Mouse (Mus musculus): ENCODE measurements at regions not wholly inside any gene's neighbourhood (a gene's known extent, or its start where the extent isn't known, plus 50 kb on each side); places are given as distances from the start of the nearest gene placed in this dataset.

DNA sequence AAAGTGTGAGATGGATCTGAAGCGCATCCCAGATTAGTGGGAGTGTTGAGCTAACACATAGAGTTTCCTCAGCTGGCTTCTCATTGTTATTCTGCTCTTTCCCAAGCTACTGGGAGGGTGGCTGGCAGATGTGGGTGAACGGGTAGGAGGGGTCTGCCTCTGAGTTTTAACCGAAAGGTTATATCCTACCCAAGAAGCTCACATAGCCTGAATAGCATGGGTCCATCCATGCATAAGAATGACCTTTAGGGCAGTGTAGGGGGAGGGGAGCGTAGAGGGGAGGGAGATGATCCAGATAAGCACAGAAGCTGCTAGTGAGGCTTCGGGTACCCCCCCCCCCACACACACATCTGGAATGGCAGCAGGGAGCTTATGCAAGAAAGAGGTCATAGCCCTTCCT is 113.2 kb upstream of the Sh3bp4 start:
- no peak for DNase-seq (ENCODE audit: extremely low spot score, low spot score)

GRCm38 (mm10) chr1:88959715-88960114 is 110.5 kb upstream of the Sh3bp4 start:
- peak; percentile 29 for DNase-seq (ENCODE audit: extremely low spot score, low spot score)

DNA sequence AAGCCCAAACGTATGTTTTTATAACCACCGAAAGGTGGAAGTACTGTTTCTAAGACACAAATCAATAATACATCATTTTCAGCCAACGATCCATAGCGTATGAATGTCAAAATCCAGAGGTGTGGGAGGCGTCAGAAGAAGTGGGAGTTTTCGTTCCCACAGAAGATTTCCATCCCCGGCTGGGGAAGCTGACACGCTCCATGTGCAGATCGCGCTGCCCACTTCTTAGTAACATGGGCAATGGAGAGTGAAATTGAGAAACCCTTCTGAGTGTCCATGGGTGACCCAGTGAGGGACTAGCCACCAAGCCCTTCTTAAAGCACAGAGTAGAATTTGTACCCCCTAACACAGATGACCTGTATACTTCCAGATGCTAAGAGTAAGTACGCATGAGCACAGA is 110.1 kb upstream of the Sh3bp4 start:
- DNase-seq (ENCODE audit: extremely low spot score, low spot score): no peak

DNA sequence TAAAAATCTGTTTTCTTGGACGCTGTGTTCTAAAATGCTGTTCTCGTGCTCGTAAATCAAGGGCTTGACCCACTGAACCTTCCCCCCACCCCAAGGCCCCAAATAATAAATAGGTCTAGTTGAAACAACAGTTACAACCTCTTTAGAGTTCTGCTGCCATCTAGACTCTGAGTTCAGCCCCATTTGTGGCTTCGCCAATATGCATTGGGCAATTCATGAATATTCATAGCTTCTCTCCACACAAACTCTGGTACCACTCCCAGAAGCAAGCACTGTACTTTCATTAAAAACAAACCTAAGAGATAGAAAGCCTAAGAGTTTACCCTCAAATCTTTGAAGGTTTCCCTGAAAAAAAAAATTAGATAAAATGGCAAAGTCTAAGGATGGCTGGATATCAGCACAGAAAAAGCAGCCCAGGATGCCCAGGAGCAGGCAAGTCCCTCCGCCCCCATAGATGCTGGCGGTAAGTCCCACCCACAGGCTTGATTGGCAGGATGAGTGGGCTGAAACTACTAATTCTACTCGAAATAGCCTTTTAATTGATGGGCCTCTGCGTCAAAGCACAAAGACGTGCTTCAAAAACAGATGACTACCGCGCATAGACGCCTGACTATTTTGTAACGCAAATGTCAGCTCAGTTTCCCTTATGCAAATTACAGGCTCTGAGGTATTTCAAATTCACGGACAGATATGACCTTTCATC is 106.0 kb upstream of the Sh3bp4 start:
- no peak for DNase-seq (ENCODE audit: extremely low spot score, low spot score)

DNA sequence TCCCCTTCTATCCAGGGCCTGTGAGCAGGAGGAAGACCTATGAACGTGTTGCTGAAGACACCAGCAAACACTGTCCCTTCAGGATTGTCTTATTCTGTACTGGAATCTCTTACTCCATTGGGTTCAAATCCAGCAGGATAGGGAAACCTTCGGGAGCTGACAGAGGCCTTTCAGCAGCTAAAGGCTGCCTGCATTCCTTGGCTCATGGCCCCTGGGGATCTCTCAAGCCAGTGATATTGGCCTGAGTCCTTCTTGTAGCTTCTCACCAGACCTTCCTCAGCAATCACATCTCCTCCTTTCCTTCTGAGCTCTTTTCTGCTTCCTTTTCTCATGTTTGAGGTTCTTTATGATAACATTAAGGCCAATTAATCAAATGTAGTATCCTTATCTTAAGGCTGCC is 103.8 kb upstream of the Sh3bp4 start:
- no peak for DNase-seq (ENCODE audit: extremely low spot score, low spot score)

DNA sequence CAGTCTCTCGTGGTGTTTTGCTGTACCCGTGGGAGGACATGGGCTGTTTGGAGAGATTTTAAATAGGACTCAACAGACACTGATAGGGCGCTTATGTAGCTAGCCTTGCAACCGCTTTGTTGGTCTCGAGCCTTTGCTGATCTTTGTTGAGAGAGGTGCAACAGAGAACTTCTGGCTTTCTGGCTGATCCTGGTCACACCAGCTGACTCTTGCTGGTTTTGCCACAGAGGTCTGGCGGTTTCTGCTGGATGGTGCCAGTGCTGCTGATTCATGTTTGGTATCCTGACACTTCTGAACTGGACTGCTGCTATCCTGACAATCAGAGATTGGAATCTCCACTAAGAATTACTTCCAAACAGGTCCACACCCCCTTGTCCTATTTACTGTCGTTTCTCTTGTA is 102.1 kb upstream of the Sh3bp4 start:
- no peak for DNase-seq (ENCODE audit: extremely low spot score, low spot score)

- DNase-seq (ENCODE audit: extremely low spot score, low spot score): no peak
Observed at GRCm38 (mm10) chr1:88969016-88969415, 101.2 kb upstream of the Sh3bp4 start.

GRCm38 (mm10) chr1:88969630-88970029 is 100.6 kb upstream of the Sh3bp4 start:
- no peak for DNase-seq (ENCODE audit: extremely low spot score, low spot score)

DNA sequence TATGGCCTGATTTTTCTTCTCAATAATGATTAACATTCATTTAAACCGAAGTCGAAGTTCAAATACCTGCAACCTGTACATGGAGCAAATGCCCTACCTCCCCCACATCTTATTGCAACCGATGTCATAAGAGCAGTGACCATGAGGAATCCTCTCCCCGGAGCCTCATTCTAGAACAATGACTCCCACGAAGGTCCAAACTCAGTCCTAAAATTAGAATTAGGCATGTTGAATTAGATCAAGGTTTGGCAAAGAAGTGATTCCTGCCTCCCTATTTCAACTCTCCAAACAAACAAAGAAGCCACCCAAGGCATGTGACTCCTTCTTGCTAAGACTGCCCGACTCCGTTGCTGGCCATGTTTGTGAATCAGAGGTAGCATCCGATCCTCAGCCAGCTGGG is 94.1 kb upstream of the Sh3bp4 start:
- DNase-seq (ENCODE audit: extremely low spot score, low spot score): no peak

- no peak for DNase-seq (ENCODE audit: extremely low spot score, low spot score)
Observed at GRCm38 (mm10) chr1:88988011-88988695, 82.1 kb upstream of the Sh3bp4 start.

GRCm38 (mm10) chr1:88994588-88995331 is 75.5 kb upstream of the Sh3bp4 start:
- DNase-seq (ENCODE audit: extremely low spot score, low spot score): no peak

DNA sequence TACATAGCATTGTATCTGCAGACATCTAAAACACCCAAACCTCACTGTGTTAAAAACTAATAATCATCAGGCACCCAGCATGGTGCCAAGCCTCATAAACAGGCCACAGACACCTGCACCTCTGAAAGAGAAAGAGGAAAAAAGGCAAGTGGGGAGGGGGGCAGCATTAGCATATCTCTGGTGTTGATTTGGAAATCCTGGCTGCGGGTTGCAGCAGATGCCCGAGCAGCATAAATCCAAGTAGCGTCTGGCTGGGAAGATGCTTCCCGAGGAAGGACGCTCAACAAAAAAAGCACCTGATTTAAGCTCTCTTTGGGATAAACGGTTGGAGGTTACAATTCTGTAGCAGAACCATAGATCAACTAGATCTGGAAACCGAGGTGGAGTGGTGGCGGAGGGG is 74.3 kb upstream of the Sh3bp4 start:
- no peak for DNase-seq (ENCODE audit: extremely low spot score, low spot score)

GRCm38 (mm10) chr1:88996657-88997056 is 73.6 kb upstream of the Sh3bp4 start:
- no peak for DNase-seq (ENCODE audit: extremely low spot score, low spot score)

- no peak for DNase-seq (ENCODE audit: extremely low spot score, low spot score)
Observed at GRCm38 (mm10) chr1:88997847-88998246, 72.4 kb upstream of the Sh3bp4 start.

- DNase-seq (ENCODE audit: extremely low spot score, low spot score): no peak
Observed at GRCm38 (mm10) chr1:89002326-89002725, 67.9 kb upstream of the Sh3bp4 start.

DNA sequence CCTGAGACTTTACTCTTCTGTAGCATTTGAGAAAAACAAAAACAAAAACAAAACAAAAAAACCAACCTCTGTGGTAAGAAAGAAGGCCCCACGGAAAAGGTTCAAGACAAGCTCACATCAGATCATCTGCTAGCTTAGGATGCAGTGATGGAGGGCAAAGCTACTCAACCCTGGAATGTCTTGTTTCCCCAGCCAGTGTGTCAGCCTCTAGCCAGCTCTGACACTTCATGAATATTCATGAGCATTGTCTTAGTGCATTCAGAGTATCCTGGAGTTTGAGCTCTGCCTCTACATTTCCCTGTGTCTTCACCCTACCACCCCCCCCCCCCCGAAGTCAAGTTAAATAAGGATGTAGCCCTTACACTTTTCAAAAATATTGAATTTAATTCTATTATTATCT is 66.5 kb upstream of the Sh3bp4 start:
- no peak for DNase-seq (ENCODE audit: extremely low spot score, low spot score)

DNA sequence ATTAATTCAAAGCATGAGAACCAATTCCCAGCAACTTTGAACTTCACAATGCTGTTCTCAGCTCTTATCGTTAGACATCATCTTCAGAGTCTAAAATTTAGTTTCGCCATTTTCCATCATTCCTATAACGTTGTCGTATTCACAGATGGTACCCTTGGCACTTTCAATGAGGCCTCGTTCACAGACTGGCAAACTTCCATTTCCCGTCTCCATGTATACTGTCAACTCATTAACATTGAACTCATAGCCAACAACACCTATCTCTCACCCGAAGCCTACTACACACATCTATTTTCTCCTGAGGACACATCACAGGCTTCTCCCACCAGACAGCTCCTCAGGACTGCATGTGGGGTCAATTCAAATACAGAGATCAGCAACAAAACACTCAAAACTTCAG is 62.7 kb upstream of the Sh3bp4 start:
- no peak for DNase-seq (ENCODE audit: extremely low spot score, low spot score)

- no peak for DNase-seq (ENCODE audit: extremely low spot score, low spot score)
Observed at GRCm38 (mm10) chr1:89010170-89010569, 60.0 kb upstream of the Sh3bp4 start.

DNA sequence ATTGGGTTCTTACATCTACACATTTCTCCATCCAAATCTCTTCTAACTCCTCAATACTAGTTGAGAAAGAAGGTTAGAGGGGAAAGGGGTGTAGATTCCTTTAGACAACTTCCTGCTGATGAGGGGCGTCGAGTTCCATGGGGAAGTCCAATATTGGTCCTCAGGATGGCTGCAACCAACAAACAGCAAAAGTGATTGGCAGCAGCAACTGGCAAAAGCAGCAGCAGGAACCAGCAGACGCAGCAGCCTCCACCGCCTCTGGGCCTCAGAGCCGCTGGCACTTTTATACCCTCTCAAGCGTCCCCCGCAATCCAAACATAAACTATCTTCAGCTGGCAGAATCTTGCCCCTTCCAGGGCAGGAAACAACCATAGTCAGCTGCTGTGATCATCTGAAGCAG is 58.8 kb upstream of the Sh3bp4 start:
- no peak for DNase-seq (ENCODE audit: extremely low spot score, low spot score)

DNA sequence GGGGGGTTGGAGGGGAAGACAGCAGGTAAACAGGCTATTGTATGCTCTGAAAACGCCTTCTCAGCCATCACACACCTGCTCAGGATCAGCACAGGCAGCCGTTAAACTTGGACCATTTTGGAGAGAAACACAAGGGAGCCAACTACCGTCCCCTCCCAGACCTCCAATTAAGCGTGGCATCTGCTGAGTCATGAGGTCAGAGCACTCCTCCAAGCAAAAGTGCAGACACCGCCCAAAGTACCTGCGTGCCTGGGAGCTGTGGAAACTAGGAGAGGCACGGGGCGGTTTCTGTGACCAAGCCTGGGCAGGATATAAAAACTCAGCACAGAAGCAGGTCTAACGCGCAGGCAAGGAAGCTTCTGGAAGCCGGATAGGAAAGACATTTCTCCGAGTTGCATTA is 54.8 kb upstream of the Sh3bp4 start:
- no peak for DNase-seq (ENCODE audit: extremely low spot score, low spot score)

DNA sequence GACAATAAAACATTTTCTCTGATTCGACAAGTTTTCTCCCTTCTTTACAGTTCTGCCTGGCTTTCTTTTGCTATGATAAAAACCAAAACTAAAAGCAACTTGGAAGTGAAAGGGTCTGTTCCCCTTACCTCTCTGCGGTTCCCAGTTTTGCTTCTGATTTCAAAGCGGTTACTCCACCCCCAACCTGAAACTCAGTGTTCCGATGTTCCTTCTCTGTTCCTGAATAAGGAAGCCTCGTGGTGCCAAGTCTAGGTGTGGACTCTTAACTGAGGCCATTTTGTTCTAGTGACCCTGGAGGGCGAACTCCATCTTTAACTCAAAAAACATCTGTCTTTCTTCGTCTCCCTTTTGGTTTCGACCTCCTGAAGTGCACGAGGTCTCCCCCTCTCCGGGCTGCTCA is 54.4 kb upstream of the Sh3bp4 start:
- no peak for DNase-seq (ENCODE audit: extremely low spot score, low spot score)

GRCm38 (mm10) chr1:89019778-89020373 is 50.3 kb upstream of the Sh3bp4 start:
- DNase-seq (ENCODE audit: extremely low spot score, low spot score): no peak

Measured in neural tube, embryonic 10.5 days (tissue).